Mouse (Mus musculus): ENCODE results near the gene Pxdc1. TPM values are rescaled to one million over a fixed set of nuclear protein-coding genes. Genes with fewer than 3 reads are reported as not detected.

The Pxdc1 gene
- total RNA-seq, 2 experiments from 2014 or later = 5.1 to 7.9 TPM

DNA sequence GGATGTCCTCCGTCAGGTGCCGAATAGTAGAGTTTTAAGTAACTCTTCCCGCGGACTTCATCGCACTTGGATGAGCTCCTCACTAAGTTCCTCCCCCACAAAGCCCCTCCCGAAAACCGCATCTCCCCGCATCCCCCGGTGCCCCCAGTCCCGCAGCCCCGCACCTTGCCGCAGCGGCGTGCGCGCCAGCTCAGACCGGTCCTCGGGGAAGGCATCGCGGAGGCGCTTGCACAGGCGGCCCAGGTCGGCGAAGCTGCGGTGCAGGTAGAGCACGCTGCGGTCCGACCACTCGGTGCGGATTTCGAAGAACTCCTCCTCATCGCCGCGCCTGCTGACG lies 1.3 kb downstream of the Pxdc1 start:
- peak in 1 of 2 experiments; percentile 21 for DNase-seq (ENCODE audit: low spot score in 2 of 2)

- DNase-seq (ENCODE audit: low spot score in 2 of 2) = no peak
Measured at GRCm38 (mm10) chr13:34651474-34651991, 1.8 kb downstream of the Pxdc1 start.

DNA sequence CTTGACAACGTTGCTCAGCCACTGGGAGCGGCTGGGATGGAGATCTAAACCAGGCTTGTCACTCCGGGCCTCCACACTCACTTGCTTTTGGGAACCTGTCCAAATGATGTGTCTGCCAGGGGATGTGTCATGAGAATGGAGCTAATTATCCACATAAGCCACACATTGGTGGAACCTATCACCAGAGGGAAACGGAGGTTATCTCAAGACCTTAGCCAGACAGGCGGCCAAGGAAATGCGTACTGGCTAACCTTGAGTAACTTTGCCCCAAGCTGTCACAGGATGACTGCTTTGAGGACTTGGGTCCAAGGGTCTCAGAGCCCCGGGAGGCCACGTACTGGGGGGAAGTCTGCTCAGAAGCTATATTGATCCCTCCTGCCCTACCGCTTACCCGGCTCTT lies 2.3 kb downstream of the Pxdc1 start:
- DNase-seq (ENCODE audit: low spot score in 2 of 2) = no peak

GRCm38 (mm10) chr13:34650371-34650770 lies 2.9 kb downstream of the Pxdc1 start:
- no peak for DNase-seq (ENCODE audit: low spot score in 2 of 2)

GRCm38 (mm10) chr13:34647751-34648150 lies 5.5 kb downstream of the Pxdc1 start:
- no peak for DNase-seq (ENCODE audit: low spot score in 2 of 2)

GRCm38 (mm10) chr13:34647221-34647620 lies 6.1 kb downstream of the Pxdc1 start:
- DNase-seq (ENCODE audit: low spot score in 2 of 2) = no peak

DNA sequence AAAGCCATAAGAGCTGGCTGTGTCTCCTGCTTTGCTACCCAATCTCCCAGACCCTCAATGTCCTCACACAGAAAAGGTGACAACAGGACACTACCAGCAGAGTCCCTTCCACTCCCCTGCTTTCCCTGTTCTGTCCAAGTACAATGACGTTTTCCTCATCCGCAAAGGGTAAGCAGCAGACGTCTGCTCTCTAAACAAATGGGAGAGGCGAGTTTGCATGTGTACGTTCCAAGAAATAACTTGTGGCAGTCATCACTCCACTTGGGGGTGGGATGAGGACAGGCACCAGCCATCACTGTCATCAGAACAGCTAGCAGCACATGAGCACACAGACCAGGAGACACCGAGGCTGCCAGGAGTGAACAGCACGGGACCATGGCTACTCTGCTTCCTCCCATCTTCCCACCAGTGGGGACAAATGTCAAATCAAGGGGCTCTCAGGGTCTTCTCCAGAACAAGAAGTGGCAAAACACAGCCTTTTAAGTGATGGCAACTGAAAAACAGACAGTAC lies 7.0 kb downstream of the Pxdc1 start:
- no peak for DNase-seq (ENCODE audit: low spot score in 2 of 2)

DNA sequence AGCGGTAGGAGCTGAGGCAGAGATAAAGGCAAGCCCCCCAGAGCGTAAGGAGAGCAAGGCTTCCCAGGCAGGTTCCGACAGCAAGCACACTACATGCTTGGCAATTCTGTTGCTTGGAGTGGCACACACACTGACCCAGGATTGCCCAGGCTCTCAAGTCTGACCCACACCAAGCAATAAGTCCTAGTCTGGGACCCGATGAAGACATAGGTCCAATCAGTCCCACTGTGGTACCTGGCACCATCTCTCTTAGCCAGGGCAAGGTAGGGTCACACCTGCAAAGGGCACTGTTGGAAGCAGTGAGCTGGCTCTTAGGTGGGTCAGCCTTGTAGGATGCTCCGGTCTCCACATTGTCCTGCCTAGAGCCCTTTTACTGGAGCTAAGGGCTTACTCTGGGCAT lies 7.8 kb downstream of the Pxdc1 start:
- DNase-seq (ENCODE audit: low spot score in 2 of 2) = no peak

DNA sequence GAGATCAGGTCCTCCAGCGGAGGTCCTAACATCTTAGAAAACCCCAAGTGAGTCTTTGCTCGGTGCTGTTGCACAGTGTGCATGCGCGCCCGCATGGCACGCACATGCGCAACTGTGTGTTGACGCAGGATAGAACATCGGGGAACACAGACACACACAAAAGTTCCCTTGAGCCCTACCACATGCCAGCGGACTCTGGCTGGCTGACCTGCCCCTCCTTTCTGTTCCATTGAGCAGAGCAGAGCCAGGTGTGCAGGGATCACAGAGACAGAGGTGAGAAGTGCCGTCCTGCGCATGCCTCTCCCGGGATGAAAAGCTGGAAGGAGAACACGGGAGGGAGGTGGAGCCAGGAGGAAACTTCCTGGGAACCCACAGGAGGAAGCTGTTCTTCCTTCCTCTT lies 8.9 kb downstream of the Pxdc1 start:
- DNase-seq (ENCODE audit: low spot score in 2 of 2) = no peak

DNA sequence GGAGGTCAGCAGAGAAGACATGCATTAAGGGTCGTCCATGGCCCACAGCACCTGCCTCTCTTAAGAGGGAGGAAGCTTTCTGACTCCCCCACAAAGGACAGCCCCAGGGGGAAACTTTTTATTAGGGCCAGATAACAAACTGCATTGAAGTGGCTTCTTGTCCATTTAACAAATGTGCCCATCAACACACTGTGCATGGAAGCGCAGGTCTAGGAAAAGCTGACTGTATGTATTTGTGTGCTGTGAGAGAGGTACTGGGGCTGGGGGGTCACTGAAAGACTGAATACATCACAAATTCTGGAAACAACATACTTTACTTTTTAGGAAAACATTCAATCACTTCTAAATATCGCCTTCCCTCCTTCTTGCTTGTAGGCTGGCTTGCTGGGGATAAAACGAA lies 9.4 kb downstream of the Pxdc1 start:
- DNase-seq (ENCODE audit: low spot score in 2 of 2) = no peak

DNA sequence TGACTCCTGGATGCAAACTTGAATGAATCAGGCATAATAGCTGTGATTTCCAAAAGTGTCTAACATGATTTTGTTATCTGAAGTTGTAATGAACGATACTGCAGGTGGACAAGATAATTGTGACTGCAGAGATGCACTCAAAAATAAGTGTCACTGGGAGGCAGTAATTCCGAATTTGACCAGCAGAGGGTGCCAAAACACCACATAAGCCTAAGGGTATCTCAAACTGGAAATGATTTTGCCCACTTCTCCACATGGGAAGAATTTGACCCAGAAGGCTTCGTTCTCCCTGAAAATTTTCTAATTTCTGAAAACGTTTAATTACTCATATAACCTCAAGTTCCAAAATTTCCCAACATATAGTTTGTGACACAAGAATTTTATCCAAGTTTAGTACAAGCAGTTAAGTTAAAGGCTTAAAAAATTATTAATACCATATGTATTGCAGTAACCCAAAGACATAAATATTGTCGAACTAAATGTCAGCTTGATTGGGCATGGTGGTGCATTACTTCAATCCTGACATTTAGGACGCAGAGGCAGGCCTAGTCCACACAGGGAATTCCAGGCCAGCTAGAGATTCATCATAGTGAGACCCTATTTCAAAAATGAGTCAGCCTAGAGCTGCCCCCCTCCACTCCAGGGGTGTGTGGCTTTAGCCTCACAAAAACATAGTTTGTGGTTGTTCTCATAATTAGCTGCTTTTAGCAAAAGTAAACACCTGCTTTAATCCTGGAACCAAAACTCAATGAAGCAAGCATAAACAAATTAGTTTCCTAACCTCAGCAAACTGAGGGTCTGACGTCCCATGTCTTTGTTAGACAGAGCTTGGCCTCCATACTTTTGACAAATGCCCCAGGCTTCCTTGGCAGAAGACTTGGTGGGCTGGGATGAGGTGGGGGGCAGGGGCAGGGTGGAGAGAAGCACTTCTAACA lies 10.1 kb downstream of the Pxdc1 start:
- DNase-seq (ENCODE audit: low spot score in 2 of 2) = peak; percentile 61 to 76

GRCm38 (mm10) chr13:34641066-34641465 lies 12.2 kb downstream of the Pxdc1 start:
- no peak for DNase-seq (ENCODE audit: low spot score in 2 of 2)

GRCm38 (mm10) chr13:34635978-34636377 lies 17.3 kb downstream of the Pxdc1 start:
- peak; percentile 78 to 83 for DNase-seq (ENCODE audit: low spot score in 2 of 2)

GRCm38 (mm10) chr13:34630319-34630718 lies 23.0 kb downstream of the Pxdc1 start:
- DNase-seq (ENCODE audit: low spot score in 2 of 2) = no peak

GRCm38 (mm10) chr13:34629741-34630140 lies 23.5 kb downstream of the Pxdc1 start:
- DNase-seq (ENCODE audit: low spot score in 2 of 2) = no peak

- DNase-seq (ENCODE audit: low spot score in 2 of 2) = no peak
Measured at GRCm38 (mm10) chr13:34627446-34627845, 25.8 kb downstream of the Pxdc1 start.

DNA sequence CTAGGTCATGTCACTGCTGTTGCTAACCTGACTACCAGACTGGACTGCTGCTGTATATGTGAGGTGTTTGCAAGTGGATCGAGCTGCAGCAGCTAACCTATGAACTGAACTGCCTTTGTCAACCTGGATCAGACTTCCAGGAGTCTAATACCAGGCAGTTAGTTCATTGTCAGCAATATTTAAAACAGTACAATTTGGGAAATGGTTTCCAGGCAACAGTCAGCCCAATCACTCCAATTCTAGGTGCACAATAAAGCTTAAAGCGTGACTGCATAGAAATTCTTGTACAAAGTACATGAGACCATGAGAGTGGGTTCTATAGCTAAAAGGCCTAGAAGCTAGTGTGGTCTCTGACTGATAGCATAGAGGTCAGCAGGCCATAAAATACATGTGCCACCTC lies 28.9 kb downstream of the Pxdc1 start:
- DNase-seq (ENCODE audit: low spot score in 2 of 2) = no peak

DNA sequence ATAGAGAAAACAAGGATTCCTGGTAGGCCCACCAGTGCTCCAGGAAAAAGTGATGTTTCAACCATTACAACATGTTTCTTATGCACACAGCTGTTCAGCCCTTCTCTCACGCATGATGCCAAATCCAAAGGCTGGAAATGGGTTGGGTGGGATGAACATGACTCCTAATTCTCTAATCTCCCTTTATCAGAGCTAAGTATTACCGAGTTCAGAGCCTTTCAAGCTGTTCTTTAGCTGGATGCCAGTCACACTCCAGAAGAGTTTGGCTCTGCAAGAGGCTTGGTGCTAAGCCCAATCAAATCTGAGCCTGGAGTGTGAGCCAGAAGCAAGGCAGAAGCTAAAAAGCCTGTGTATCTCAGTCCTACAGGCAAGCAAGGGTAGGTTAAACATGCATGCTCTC lies 40.9 kb downstream of the Pxdc1 start:
- no peak for DNase-seq (ENCODE audit: low spot score in 2 of 2)

GRCm38 (mm10) chr13:34609711-34610110 lies 43.6 kb downstream of the Pxdc1 start:
- no peak for DNase-seq (ENCODE audit: low spot score in 2 of 2)

GRCm38 (mm10) chr13:34607079-34607478 lies 46.2 kb downstream of the Pxdc1 start:
- no peak for DNase-seq (ENCODE audit: low spot score in 2 of 2)

- no peak for DNase-seq (ENCODE audit: low spot score in 2 of 2)
Measured at GRCm38 (mm10) chr13:34605884-34606283, 47.4 kb downstream of the Pxdc1 start.

- no peak for DNase-seq (ENCODE audit: low spot score in 2 of 2)
Measured at GRCm38 (mm10) chr13:34605206-34605605, 48.1 kb downstream of the Pxdc1 start.

DNA sequence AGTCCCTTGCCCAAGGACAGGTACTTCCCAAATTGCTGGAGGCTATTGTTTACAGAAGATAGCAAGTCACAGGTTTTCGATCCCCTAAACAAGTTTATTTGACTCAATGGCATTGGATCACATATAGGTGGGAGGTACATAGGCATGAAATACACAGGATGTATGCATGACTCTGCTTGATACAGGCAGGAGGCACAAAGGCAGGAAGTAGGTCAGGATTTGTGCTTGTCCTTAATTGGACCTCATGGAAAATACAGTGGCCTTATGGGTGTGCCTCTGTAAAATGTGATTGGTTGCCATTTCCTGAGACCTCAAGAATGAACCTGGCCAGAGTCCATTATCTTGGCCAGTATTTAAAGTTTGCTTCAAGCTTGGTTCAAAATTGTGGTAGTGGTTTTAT lies 48.9 kb downstream of the Pxdc1 start:
- no peak for DNase-seq (ENCODE audit: low spot score in 2 of 2)
